Mouse (Mus musculus) kidney, postnatal 36 days (tissue): ENCODE measurements around the gene Apoc2.
A peak's percentile ranks its signal among the peaks of the same experiment; 100 is the strongest.

Experiments used
- DNase-seq, 2 experiments: peaks; one replicate each; pipeline ENCODE4 v3.0.0; 2021 to 2022; ENCODE audit warnings: mixed read lengths in 2 of 2

The Apoc2 gene

DNA sequence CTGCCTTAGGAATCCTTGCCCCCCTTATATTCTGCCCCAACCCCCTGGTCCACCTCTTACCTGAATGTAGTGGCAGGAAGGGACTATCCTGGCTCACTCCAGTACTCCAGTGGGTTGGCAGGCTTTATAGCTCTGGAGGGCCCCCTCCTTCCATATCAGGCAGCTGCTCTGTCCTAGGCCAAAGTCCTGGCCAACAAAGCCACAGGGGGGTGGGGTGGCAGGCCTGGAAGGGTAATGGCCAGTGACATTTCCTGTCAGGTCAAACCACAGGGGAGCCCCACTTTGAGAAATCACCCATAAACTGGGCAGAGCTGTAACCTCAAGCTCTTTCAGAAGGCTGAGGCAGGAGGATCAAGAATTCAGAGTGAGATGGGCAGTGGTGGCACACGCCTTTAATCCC lies 1.1 kb downstream of the Apoc2 start:
- DNase-seq: peak in 1 of 2 experiments; percentile 30

DNA sequence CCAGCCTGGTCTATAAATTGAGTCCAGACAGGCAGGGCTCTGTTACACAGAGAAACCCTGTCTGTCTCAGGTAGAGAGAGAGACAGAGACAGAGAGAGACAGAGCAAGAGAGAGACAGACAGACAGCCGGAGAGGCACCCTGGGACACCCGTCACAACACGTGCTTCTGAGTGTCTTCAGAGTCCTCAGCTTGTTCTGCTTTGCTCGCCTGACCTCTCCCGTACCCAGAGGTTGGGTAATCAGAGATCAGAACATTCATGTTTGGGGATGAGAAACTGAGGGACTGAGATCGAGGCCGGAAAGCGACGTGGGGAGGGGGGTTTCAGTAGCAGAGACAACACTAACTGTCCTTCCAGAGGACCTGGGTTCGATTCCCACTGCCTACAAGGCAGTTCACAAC lies 1.9 kb downstream of the Apoc2 start:
- DNase-seq: no peak

DNA sequence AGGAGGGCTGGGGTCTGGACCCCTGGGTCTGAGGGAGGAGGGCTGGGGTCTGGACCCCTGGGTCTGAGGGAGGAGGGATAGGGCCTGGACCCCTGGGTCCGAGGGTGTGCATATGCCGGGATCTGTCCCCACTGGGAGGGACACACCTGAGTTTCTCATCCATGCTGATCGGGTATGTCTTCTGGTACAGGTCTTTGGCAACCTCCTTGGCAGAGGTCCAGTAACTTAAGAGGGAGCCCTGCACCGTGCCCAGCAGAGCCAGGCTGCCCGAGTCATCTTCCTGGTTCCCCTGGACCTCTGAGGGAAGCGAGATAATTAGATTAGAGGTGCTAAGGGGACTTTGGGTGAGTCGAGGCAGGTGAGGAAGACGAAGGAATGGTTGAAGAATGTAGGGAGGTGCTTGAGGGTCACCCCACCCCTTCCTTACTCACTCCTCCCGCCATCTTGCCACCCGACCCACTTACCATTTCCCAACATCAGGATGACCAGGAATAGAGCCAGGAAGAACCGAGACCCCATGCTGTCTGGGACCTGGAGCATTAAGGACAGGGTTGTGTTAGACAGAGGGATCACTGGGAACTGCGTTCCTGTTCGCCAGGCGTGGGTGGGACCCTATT lies 4.5 kb downstream of the Apoc2 start:
- no peak for DNase-seq

DNA sequence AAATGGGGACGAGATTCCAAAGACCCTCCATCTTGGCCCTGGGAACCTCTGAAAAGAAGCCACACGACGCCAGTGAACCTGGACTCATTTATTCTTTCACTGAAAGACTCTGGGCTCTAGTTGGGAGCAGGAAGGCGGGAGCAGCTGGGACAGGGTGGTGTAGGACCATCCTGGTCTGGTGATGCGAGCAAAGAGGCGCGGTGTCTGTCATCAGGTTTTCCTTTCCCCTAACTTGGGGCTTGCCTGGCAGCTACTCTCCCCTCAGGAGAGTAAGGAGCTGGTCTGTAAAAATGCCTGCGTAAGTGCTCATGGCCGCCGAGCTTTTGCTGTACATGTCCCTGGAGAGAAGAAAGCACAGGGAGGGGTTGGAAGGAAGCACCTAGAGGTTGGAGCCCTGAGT lies 6.2 kb downstream of the Apoc2 start:
- no peak for DNase-seq

DNA sequence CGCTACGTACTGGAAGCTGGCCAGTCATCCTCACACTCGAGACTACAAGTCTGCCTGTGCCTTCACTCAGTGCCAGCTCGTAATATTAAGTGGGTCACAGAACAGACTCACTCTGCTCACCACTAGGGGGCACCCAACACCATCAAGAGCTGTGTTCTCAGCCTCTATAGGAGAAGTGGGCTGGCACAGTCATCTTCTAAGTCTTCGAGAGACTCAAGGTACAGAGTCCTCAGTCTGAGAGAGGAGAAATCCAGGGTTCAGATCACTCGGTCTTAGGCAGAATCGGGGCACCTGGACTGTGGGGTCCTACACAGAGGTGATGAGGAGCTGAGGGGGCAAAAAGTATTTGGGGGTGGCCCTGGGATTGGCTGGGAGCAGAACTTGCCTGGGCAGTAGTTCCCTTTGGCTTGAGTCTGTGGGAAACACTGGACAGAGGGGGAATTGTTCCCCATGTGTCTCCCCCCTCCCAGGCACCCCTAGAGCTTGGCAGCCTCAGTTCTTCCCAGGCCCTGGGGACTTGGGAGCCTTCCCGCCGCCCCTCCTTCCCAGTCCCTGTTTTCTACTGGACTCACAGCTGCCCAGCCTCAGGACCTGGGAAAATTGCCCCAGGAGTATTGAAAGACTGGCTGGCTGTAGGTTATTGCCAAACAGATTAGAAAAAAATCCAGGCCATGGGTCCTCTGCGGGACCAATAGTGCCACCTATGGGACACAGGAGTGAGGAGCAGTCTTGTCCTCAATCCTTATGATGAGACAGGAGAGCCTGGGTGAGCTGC lies 8.6 kb downstream of the Apoc2 start:
- DNase-seq: peak; percentile 96 to 98

DNA sequence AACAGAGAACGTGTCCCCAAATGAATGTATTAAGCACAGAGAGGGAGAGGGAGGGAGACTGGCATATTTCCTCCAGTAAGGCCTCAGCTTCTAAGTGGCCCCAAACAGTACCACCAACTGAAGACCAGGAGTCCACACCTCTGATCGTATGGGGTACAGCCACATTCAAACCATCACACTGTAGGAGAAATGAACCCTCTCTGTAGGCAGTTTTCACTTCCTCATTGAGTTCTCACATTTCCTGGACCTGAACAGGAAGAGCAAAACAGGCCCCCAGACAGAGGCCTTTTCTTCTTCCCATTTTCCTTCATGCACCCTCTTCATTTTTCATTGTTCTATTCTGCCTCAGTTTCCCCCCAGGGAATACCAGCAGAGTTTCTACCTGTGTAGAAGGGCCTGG lies 10.3 kb downstream of the Apoc2 start:
- no peak for DNase-seq

DNA sequence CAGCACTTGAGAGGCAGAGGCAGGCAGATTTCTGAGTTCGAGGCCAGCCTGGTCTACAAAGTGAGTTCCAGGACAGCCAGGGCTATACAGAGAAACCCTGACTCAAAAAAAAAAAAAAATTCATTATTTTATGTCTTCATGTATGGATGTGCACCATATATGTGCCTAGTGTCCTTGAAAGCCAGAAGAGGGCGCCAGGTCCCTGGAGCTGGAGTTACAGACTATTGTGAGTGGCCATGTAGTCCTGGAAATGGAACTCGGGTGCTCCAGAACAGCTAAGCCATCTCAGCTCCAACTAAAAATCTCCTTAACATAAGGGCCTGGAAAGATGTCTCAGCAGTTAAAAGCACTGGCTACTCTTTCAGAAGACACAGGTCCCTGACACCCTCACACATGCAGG lies 11.0 kb downstream of the Apoc2 start:
- DNase-seq: peak in 1 of 2 experiments; percentile 45

DNA sequence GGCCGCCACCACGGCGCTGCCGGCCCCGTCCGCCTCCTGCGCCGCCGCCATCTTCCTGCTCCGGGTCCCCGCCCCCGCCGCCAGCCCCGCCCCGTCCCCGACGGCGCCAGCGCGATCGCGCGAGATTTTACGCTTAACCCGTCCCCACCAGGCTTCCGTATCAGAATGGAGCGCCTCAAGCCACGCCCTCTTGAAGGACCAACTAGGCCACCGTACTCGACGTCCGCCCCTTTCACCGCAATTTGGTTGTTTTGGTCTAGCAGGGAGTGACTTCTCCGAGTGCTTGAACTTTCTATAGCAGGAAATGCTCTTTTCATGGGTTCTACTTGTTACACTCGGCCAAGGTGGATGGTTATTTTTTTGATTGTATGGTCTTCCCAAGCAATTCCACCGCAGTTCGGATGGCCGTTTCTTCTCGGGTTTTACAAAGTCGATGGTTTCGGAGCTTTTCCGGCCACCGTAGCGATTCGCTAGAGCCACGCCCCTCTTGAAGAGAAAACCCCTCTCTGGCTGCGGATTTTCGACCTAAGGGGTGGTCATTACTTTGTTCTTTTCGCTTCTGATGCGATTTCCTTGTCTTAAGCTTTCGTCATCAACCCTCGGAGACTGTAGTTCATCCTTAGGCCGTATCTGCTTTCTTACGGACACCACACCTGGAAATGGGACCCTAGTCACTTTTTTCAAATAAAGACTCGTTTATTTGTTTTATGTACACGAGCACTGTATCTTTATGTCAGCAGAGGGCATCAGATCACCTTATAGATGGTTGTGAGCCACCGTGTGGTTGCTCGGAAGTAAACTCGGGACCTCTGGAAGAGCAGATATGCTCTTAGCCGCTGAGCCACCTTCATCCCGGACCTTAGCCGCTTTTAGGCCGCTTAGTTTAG lies 12.5 kb downstream of the Apoc2 start, which contains the start of gene Clptm1:
TSS of gene Clptm1 (minus strand) at position 79 of the 887 bp plus-strand sequence.
- DNase-seq: peak; percentile 97 to 98

DNA sequence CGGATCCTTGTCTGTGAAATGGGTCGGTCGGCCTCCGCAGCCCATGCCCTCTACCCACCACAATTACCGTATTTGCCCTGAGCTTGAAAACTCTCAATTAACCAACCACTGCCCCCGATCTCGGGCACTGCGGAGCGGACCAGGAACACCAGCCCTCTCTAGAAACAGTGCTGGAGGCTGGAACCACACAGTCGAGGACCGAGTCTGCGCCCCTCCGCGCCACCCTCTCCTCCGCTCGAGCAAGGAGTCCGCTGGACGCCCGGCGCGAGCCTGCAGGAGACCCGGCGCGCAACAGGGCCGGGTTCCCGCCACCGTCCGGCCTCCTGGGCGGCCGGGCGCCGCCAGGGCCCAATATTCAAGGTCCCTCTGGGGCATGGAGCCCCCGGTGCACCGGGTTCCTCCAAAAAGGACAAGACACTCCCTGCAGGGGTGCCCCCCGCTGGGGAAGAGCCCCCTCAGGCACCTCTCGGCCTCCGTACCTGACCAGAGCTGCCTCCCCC lies 13.2 kb downstream of the Apoc2 start:
- DNase-seq: no peak

DNA sequence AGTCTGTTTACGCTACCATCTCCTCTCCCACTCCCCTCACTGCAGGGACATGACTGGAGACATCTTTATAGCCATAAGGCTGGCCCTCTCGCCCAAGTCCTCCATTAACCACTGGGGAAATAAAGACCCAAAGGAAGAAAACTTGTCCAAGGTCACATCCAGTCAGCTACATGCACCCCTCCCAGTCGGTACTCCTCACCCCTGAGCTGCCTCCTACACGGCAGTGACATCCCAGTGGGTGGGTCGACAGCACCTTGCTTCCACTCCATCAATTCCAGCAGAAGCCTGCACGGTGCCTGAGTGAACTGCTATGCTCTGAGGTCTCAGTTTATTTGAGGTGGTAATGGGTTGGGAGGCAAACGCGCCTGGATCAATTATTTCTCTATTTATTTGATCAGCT lies 13.8 kb downstream of the Apoc2 start:
- DNase-seq: no peak

DNA sequence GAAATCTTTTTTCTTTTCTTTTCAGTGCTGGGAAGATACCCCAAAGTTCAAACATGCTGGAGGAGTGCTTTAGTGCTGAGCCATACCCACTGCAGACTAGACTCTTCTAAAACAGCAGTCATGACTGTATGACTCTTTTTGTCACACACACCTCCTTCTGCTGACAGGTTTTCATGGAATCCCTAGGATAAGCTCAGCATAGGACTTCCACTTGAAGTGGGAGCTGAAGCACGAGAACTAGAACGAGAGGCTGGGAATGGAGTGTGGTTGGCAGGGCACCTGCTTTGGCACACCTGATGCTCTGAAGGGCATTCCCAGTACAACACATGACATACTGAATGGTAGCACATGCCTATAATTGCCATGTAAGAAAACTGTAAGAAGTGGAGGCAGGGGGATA lies 25.1 kb downstream of the Apoc2 start:
- no peak for DNase-seq

DNA sequence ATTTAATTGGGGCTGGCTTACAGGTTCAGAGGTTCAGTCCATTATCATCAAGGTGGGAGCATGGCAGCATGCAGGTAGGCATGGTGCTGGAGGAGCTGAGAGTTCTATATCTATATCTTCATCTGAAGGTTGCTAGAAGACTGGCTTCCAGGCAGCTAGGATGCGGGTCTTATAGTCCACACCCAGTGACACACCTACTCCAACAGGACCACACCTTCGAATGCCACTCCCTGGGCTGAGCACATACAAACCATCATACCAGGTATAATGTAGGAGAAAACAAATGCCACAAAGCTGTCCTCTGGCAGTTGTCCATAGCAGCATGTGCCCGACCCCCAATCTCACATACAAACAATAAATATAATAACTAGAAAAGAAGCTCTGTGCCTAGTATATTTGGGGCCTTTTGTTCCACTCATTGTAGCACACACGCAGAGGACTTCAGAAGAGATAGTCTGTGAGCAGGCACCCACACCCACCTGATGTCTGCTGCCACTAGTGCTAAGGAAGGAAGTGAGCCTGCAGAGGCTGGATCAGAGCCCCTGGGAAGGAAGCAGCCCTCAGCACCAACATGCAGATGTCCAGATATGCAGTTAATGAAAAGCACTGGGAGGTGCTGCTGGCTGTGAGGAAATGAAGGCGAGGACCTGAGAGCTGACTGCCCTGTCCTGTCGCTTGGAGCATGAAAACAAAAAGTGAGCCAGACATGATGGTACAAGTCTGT lies 26.5 kb downstream of the Apoc2 start:
- DNase-seq: peak; percentile 38 to 58

DNA sequence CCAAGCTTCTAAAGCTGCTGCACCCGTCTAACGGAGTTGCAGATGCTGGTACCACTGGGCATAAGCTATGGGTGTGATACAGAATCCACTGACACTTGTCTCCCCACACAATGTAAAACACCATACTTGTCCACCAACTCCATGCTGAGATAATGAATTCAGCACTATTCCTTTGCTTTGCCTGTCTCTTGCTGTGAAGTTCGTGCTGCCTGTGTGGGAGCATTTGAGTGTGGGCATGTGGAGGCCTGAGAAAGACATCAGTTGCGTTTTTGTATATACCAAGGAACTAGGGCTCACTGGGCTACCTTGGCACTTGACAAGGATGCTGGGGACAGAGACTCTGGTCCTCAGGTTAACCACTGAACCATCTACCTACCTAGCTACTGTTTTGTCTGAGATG lies 36.5 kb downstream of the Apoc2 start:
- DNase-seq: no peak

DNA sequence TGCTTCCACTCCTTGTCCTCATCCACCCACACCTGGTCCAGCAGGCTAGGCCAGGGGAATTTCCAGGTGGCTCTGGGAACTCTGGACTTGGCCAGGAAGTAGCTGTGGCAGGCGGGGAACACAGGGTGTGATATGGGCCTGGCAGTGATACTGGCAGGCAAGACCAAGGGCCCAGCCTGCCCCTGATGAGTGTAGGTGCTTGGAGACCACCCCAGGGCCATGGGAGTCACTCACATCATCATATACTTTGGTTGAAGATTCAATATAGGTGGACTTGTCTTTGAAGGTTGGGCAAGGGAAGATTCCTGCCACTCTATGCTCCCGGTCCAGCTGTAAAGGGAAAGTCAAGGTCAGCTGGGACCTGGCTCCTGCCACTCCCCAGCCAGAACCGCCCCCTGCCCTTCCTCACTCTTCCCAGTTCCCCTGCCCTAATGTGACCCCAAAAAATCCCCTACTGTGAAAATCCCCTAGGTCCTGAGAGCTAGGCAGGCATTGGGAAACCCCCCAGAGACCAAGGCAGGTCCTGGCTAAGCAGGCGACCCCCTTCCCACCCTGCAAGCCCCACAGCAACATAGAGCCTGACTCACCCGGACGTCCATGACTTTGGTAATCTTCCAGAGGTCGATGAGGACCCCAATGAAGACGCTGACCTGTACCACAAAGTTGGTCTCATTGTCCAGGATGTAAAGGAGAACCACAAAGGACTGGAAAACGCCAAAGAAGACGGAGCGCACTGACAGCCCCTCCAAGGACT lies 42.5 kb downstream of the Apoc2 start:
- no peak for DNase-seq

DNA sequence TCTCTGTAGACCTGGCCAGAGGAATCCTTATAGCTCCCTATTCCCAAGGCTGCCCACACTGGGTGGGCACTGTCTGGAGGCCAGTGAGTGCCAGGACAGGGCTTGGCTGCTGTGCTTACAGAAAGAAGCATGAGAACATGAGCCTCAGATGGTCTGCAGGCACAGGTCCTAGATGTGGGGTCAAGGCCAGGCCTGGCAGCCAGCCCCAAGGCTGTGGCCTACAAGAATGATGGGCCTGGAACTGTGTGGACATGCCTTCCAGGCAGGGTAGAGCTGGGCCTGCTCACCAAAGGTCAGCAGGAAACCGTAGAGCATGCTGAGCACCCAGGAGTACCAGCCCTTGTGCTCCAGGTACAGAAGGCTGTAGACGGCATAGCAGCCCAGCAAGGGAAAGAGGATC lies 43.1 kb downstream of the Apoc2 start:
- DNase-seq: no peak

DNA sequence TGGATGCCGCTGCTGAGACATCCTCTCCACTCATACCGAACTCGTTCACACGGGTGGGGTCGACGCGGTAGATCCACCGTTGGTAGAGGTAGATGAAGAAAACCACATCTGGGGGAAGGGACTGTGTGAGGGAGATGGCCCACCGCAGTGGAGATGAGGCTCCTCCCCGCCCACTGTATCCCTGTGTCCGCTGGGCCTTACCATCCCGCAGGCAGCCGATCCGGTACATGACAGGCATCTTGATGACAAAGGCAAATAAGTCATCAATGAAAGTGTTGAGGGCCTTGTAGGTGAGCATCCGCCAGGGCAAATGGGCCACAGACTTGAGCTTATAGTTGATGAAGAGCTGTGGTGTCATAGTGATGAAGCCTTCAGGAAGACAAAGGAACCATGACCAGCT lies 43.9 kb downstream of the Apoc2 start:
- DNase-seq: no peak

DNA sequence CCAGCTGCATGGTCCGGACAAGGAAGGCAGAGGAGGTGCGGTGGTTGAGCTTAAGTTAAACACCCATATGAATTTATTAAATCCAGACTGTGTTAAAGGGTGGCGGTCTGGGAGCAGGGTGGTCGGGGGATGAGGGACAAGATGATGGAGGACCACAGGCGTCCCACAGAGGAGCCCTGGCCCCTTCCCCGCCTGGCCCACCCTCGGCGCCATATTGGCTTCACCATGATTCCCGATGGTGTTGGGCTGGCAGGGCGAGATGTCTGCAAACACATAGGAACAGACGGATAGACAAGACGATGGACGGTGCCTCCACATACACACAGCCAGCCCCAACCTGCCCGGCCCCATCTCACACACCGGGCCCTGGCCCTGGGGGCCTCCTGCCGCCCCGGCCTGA lies 44.5 kb downstream of the Apoc2 start:
- no peak for DNase-seq

DNA sequence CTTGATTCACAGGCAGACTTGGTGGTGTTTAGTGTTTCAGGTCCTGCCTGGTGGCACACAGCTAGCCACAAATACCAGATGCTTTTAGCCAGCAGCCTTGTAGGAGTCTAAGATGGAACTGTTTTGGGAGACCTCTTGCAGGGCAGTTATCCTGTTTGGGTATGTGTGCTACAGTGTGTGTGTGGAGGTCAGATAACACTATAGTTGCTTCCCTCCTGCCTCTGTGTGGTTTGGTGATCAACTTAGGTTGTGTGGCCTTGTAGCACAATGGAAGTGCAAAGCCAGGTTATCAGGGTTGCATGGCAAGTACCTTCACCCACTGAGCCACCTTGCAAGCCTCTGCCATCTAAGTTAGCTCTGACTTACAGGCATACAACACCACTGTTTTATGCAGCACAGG lies 45.0 kb downstream of the Apoc2 start:
- no peak for DNase-seq

DNA sequence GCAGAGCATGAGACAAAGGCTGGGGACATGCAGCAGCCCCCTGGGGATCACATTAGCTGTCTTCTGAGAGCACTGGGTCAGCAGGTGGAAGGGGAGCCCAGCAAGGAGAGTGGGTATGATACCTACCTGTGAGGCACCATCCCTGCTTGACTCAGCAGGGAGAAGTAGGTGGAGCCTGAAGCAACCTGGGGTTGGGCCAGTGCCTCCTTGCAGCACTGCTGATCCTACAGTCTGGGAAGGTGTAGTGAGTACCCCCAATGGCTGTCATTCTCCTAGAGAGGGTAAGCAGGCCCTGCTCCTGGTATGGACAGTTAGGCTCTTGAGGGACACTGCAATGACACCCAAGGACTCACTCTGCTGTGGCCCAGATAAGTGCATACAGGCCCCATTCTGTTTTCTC lies 45.5 kb downstream of the Apoc2 start:
- DNase-seq: no peak

DNA sequence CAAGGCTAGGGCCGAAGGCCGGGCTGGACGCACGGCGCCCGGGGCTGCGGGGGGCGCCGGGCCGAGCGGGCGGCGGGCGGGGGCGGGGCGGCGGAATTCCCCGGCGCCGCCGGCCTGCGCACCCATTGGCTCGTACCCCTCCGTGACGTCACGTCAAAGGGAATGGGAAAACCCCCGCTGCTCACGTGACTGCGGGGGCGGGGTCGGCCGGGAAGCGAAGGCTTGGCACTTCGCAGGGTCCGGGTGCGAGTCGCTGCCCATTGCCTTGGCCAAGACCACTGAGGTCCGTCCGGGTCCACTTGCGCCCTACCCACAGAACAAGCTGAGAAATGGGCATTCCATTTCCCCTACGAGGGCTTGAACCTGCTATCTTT lies 48.4 kb downstream of the Apoc2 start, which contains the start of gene Relb:
TSS of gene Relb (minus strand) at position 78 of the 374 bp plus-strand sequence.
- peak; percentile 92 to 97 for DNase-seq

DNA sequence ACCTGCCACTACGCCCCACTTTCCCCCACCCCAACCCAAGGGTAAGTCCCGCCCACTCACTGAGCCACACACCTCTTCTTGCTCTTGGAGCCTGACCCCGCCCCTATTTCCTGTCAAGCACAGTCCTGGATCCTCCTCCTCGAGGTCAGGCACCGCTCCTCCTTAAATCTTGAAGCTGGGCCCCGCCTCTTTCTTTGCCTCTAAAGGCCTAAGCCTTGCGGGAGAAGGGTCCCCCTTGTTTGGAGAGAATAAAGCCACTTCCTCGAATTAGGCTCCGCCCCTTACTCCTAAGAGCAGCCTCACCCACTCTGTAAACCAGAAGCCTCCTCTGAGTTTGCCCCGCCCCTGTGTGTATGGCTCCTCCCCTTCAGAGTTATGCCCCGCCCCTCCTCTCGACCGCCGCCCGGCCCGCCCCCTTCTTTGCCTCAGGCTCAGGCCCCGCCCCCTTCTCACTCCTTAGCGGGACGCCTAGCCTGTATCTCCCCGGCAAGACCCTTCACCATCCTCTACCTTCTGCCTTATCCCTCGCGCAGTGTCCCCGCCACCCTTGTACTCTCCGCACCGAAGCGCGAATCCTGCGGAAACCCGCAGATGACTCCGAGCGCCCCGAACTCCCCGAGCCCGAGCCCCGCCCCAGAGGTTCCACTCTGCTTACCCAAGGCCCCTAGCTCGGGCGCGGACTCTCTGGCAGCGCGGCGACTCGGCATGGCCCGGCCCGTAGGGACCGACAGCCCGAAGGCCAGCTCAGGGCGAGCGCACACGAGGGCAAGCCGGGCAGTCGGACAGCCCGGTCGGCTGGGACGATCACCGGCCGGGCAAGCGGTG lies 49.0 kb downstream of the Apoc2 start:
- peak; percentile 98 to 99 for DNase-seq
